Mouse (Mus musculus) midbrain, embryonic 16.5 days (tissue): Measurements from ENCODE around the gene Nfib. TPM values are rescaled to one million over a fixed set of nuclear protein-coding genes. Genes with fewer than 3 reads are reported as not detected.

Experiments used
- ATAC-seq: fragments of 200-750 bp; cut with Nextera tagmentation; 2 replicates; pipeline ENCODE4 v1.8.0; 2017; ENCODE audit warnings: moderate TSS enrichment
- H3K27ac ChIP-seq: fragments of 300-500 bp; sonication (generic); 2 replicates; pipeline ENCODE4 v1.5.1; 2014; ENCODE audit warnings: mild to moderate bottlenecking, low read length, mixed read lengths
- H3K27me3 ChIP-seq: fragments of 300-500 bp; sonication (generic); 2 replicates; pipeline ENCODE4 v1.6.1; 2014; ENCODE audit warnings: low read depth, low read length, mixed read lengths; ENCODE audit not compliant: control insufficient read depth, insufficient read depth
- H3K36me3 ChIP-seq: fragments of 300-500 bp; sonication (generic); 2 replicates; pipeline ENCODE4 v1.6.1; 2014; ENCODE audit warnings: mild to moderate bottlenecking, low read length, moderate library complexity, mixed read lengths; ENCODE audit not compliant: control insufficient read depth, insufficient read depth
- H3K4me1 ChIP-seq: fragments of 300-500 bp; sonication (generic); 2 replicates; pipeline ENCODE4 v1.6.1; 2014; ENCODE audit warnings: mild to moderate bottlenecking, low read length, mixed read lengths; ENCODE audit not compliant: control insufficient read depth, insufficient read depth
- H3K4me2 ChIP-seq: fragments of 300-500 bp; sonication (generic); 2 replicates; pipeline ENCODE4 v1.6.1; 2014; ENCODE audit warnings: mild to moderate bottlenecking, low read length, mixed read lengths
- H3K4me3 ChIP-seq: fragments of 300-500 bp; sonication (generic); 2 replicates; pipeline ENCODE4 v1.5.1; 2014; ENCODE audit warnings: low read depth, mild to moderate bottlenecking, low read length, moderate library complexity, mixed read lengths
- H3K9ac ChIP-seq: fragments of 300-500 bp; sonication (generic); 2 replicates; pipeline ENCODE4 v1.6.1; 2014; ENCODE audit warnings: low read depth, low read length, mixed read lengths
- H3K9me3 ChIP-seq: fragments of 300-500 bp; sonication (generic); replicated peaks from 2 replicates; pipeline ENCODE4 v1.6.1; 2014; ENCODE audit warnings: mild to moderate bottlenecking, low read length, mixed read lengths; ENCODE audit not compliant: control insufficient read depth, poor library complexity, severe bottlenecking
- WGBS: fragments of 180-500 bp; shearing (Covaris S2); extraction: QIAGEN DNeasy Blood & Tissue Kit; methylation state at CpG from one replicate; pipeline ENCODE4 v1.1.7; 2014; 5-methylcytosine and 5-hydroxymethylcytosine counted together
- polyA plus RNA-seq: library from polyadenylated mRNA; unstranded; fragments of >200 nt; fragmentation: Nextera tagmentation; extraction: Ambion mirVana; gene quantifications from 2 replicates; pipeline ENCODE4 v1.2.1, GENCODE M21; 2015

Gene Nfib
- polyA plus RNA-seq, 1 experiment from 2014 or later: 47.2 TPM

DNA sequence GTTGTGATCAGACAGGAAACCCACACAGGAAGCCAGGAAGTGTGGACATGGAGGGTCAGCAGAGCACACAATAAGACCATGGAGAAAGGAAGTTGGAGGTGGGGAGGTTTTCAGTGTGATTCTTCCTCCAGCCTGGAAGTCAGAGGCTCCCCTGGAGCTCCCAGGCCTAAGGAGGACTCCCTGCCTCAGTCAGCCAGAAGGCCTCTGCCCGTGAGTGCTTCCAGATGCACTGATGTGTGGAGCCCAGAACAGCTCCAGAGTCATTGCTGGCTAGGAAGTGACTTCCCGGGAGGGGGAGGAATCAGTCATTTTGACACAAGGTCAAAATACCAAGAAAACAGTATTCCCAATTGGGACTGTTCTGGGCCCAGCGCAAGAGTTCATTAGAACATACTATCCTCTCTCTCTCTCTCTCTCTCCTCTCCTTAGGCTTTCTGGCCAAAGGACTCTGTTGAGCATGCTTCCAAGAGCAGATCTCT is 174.6 kb downstream of the Nfib start:
- Histone ChIP-seq H3K9ac (no peak overlapping the region), H3K4me2 (no peak overlapping the region), H3K9me3 (no peaks in the 10 kb centered on the region), H3K4me3 (no peak overlapping the region), H3K27ac (peak overlapping the region; percentile 80; the same call in 1 of the 2 replicates), H3K27me3 (peaks cover 5% of the 10 kb centered on the region; the same call in 1 of the 2 replicates), H3K36me3 (no peaks in the 10 kb centered on the region), H3K4me1 (no peaks in the 10 kb centered on the region; the same call in 1 of the 2 replicates)
- 76% methylated on average over 3 of the region's 3 CpGs for WGBS
- ATAC-seq: no peak

DNA sequence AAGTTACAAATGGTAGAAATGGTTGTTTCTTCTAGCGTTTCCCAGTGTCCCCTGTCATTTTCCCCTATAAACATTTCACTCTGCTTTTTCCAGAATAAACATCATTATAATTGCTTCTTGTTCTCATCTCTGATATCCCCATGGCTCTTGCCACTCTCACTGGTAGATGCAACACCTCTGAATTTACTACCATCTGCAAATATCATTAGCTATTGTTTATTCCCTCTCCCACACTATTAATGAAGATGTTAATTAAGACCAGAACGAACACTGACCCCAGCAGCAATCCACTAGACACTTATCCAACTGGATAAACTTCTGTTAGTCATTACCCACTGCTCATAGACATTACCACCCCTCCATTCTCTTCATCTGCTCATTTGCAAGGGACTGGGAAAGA is 176.6 kb downstream of the Nfib start:
- H3K27ac ChIP-seq: no peak overlapping the region

DNA sequence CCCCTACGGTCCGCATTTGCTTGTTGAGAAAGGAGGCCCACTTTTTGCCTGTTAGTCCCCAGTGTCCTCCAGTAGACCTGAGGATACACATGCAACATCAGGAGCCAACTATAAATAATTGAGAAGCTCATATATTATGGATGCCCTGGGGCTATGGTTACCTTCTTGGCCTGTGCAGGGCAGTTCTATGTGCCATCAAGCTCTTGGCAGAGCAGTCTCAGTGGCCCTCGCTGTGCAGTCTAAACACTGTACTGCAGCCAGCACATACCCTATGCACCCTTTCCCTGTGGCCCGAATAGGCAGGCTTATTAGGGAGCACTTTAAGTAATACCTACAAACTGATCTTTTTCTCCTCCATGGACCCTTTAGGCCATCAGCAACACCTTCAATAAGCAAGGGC is 185.6 kb downstream of the Nfib start:
- WGBS: 82% methylated on average over 4 of the region's 4 CpGs
- Histone ChIP-seq H3K36me3 (no peaks in the 10 kb centered on the region), H3K27ac (no peak overlapping the region), H3K4me3 (no peak overlapping the region), H3K9me3 (no peaks in the 10 kb centered on the region), H3K4me2 (no peak overlapping the region), H3K27me3 (no peaks in the 10 kb centered on the region), H3K9ac (no peak overlapping the region), H3K4me1 (no peaks in the 10 kb centered on the region)
- ATAC-seq: peak; percentile 71

More for the DNA sequence above, 176.6 kb downstream of the Nfib start:
- H3K9me3 ChIP-seq: no peaks in the 10 kb centered on the region
- H3K4me3 ChIP-seq: no peak overlapping the region
- ATAC-seq: no peak
- 74% methylated on average over 2 of the region's 2 CpGs for WGBS
- no peaks in the 10 kb centered on the region for H3K27me3 ChIP-seq
- H3K9ac ChIP-seq: no peak overlapping the region
- H3K4me2 ChIP-seq: no peak overlapping the region
- no peaks in the 10 kb centered on the region; the same call in 1 of the 2 replicates for H3K4me1 ChIP-seq
- H3K36me3 ChIP-seq: no peaks in the 10 kb centered on the region

DNA sequence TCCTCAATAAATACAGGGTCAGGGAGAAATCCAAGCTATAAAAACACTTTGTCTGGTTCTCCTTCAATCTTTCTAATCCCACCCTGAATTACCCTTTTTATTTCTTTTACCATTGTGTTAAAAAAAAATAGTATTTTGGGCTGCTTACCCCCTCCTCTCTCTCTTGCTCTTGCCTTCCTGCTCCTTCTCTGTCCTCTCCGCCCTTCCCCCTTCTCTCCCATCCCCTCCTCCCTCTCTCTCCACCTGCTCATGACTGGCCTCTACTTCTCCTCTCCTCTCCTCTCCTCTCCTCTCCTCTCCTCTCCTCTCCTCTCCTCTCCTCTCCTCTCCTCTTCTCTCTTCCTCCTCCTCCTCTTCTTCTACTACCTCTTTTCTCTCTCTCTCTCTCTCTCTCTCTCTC is 187.4 kb downstream of the Nfib start:
- WGBS: 77% methylated on average over 1 of the region's 1 CpGs
- no peak overlapping the region for H3K27ac ChIP-seq
- no peak for ATAC-seq
- no peak overlapping the region for H3K4me2 ChIP-seq
- H3K27me3 ChIP-seq: no peaks in the 10 kb centered on the region
- no peak overlapping the region for H3K4me3 ChIP-seq
- H3K36me3 ChIP-seq: no peaks in the 10 kb centered on the region
- H3K9ac ChIP-seq: no peak overlapping the region
- no peaks in the 10 kb centered on the region for H3K9me3 ChIP-seq
- H3K4me1 ChIP-seq: no peaks in the 10 kb centered on the region; the same call in 1 of the 2 replicates

DNA sequence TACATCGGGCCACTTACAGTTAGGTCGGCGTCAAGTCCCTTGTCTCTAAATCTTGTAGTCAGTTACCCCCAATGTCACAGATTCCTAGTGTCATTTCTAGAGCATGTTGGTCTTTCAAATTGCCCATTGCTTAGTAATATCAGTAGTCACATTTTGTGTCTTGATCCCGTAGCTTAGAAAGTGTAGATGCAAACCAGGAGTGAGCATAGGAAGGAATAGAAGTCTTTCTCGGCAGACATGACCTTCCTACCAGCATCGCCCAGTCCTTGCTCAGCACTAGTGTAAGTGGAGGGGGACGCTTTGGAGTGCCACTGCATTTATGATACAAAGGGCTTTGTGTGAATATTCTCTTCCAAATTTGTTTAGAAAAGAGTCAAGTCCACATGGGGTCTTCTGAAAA is 188.2 kb downstream of the Nfib start:
- Histone ChIP-seq H3K9me3 (no peaks in the 10 kb centered on the region), H3K27me3 (no peaks in the 10 kb centered on the region), H3K27ac (no peak overlapping the region), H3K4me1 (peaks cover 2% of the 10 kb centered on the region), H3K9ac (no peak overlapping the region), H3K4me2 (no peak overlapping the region), H3K4me3 (no peak overlapping the region), H3K36me3 (no peaks in the 10 kb centered on the region)
- WGBS: 82% methylated on average over 7 of the region's 7 CpGs
- no peak for ATAC-seq

DNA sequence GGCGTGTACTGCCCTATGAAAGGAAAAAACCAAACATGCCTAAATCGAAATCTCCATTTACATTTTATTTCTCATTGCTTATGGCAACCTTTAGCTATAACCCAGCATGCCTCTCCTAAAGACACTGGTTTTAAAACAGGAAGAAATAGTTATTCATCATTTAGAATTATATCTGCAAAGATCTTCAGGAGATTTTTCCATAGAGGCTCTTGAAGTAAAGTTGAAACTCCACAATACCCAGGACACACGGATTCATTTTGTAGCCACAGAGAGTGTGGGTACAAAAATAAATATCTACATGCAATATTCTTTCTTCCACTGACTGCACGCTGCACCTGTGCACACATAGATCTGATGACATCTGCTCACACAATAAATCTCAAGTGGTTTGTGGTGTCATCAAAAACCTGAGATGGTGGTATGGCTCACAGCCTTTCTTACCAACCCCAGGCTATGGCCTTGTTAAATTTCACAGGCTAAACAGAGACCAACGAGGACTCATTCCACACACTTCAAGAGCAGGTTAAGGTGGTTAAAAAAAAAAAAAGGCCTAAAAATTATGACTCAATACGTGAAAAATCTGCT is 189.2 kb downstream of the Nfib start:
- ATAC-seq: no peak
- no peak overlapping the region for H3K4me2 ChIP-seq
- WGBS: 79% methylated on average over 6 of the region's 6 CpGs
- no peaks in the 10 kb centered on the region for H3K36me3 ChIP-seq
- no peaks in the 10 kb centered on the region for H3K27me3 ChIP-seq
- no peak overlapping the region for H3K4me3 ChIP-seq
- H3K27ac ChIP-seq: no peak overlapping the region
- peaks cover 10% of the 10 kb centered on the region for H3K4me1 ChIP-seq
- no peak overlapping the region for H3K9ac ChIP-seq
- H3K9me3 ChIP-seq: no peaks in the 10 kb centered on the region

DNA sequence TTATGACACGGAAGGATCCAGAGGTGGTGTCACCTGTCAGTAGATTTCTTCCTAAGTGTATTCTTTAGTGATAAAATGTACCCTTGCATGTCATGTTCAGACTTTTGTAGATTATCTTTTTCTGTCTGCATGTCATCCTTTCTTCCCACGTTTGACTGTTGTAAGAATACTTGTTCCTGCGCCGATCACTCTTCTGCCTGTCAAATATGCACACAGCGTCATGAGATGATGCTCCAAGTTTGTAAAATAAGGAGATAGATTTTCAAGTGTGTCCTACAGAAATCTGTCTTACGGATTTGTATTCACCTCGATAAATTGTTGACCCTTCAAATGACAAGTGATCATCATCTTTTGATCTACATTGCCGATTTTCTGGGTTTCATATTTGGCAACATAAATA is 190.6 kb downstream of the Nfib start:
- Histone ChIP-seq H3K4me2 (no peak overlapping the region), H3K9me3 (no peaks in the 10 kb centered on the region), H3K4me1 (peaks cover 10% of the 10 kb centered on the region), H3K9ac (no peak overlapping the region), H3K36me3 (no peaks in the 10 kb centered on the region), H3K4me3 (no peak overlapping the region), H3K27me3 (no peaks in the 10 kb centered on the region), H3K27ac (no peak overlapping the region)
- WGBS: 89% methylated on average over 8 of the region's 8 CpGs
- ATAC-seq: no peak

DNA sequence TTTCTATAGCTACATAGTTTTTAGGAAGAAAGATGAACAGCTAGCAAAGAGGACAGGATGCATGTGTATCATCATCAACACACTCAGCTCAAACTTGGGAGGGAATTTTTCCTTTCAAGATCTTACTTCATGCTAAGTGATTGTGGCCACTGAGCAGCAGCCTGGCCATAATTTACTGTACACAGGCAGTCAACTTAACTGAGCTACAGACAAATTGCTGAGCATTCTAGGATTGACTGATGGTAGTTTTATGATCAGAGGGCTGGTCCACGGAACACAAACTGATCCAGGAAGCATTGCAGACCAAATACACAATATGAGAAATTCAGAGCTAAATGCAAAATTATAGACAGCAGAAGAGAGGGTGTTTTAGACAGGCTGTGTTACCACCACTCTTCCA is 191.2 kb downstream of the Nfib start:
- H3K4me3 ChIP-seq: no peak overlapping the region
- WGBS: 80% methylated on average over 1 of the region's 1 CpGs
- ATAC-seq: no peak
- H3K27me3 ChIP-seq: no peaks in the 10 kb centered on the region
- 0 out of 2 replicates have a peak overlapping the region, but pooled peaks have one; percentile 3 for H3K4me2 ChIP-seq
- no peaks in the 10 kb centered on the region for H3K9me3 ChIP-seq
- no peak overlapping the region for H3K27ac ChIP-seq
- H3K36me3 ChIP-seq: no peaks in the 10 kb centered on the region
- no peak overlapping the region for H3K9ac ChIP-seq
- peaks cover 10% of the 10 kb centered on the region for H3K4me1 ChIP-seq

DNA sequence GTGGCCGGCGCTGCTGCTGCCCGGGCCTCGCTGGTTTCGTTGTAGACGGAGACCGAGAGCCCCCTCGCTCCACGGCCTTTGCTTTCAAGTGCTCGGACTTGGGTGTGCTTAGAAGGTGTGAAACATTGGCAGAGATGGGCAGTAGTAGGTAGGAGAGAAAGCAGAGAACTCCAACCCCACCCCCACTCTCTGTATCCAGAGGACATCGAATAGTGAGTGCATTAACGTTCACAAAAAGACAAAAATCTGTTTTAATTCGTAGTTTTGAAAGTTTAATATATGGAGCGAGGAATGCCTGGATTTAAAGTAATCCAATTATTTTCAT is 192.2 kb downstream of the Nfib start:
- Histone ChIP-seq H3K4me2 (peak overlapping the region; percentile 62), H3K27ac (peak overlapping the region; percentile 67), H3K9me3 (no peaks in the 10 kb centered on the region), H3K9ac (peak overlapping the region; percentile 71), H3K36me3 (no peaks in the 10 kb centered on the region), H3K27me3 (no peaks in the 10 kb centered on the region), H3K4me1 (peaks cover 10% of the 10 kb centered on the region), H3K4me3 (peak overlapping the region; percentile 58)
- ATAC-seq: peak; percentile 79
- WGBS: 1% methylated on average over 14 of the region's 14 CpGs
